Mouse (Mus musculus): ENCODE data around the gene Gm21858. TPM values are rescaled to one million over a fixed set of nuclear protein-coding genes. Genes with fewer than 3 reads are reported as not detected.

Gene Gm21858
- polyA plus RNA-seq (2012; rRNA removed): not detected in 2 replicates

DNA sequence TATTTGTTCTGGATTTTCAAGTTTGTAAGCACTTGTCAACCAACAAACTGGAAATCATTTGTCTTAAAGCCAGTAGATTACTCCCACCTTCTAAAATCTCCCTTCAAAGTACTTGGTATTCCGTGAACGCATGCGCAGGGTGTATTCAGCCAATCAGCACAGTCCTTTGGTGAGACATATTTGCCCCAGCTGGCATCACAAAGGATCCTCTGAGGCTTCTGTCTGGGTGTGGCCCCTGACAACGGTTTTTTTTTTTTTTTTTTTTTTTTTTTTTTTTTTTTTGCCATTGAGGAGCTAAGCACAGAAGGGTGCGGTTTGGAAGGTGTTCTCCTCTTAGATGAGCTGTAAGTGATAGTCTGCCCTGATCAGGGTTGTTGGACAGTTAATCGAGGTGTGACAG lies at the start of gene Gm21858:
Gene Gm21858 (plus strand): TSS at position 301 of the 400 bp plus-strand sequence.

All from ovary, adult 2 months (tissue).